Mouse (Mus musculus) hindbrain, postnatal 0 days (tissue): Measurements from ENCODE around the gene Nxph3. TPM values are rescaled to one million over a fixed set of nuclear protein-coding genes. Genes with fewer than 3 reads are reported as not detected.

ENCODE experiments used
- ATAC-seq: fragments of 200-750 bp; cut with Nextera tagmentation; 2 replicates; pipeline ENCODE4 v1.8.0; 2017; ENCODE audit warnings: mild to moderate bottlenecking, moderate TSS enrichment, moderate library complexity
- DNase-seq: peaks from one replicate; pipeline ENCODE4 v3.0.0-alpha.2; 2015; ENCODE audit warnings: low spot score
- H3K27ac ChIP-seq: fragments of 300-500 bp; sonication (generic); 2 replicates; pipeline ENCODE4 v1.5.1; 2014; ENCODE audit warnings: mild to moderate bottlenecking
- H3K27me3 ChIP-seq: fragments of 300-500 bp; sonication (generic); 2 replicates; pipeline ENCODE4 v1.6.1; 2014; ENCODE audit warnings: low read length, mixed read lengths; ENCODE audit not compliant: insufficient read depth
- H3K36me3 ChIP-seq: fragments of 300-500 bp; sonication (generic); 2 replicates; pipeline ENCODE4 v1.6.1; 2014; ENCODE audit warnings: low read length, mixed read lengths; ENCODE audit not compliant: insufficient read depth
- H3K4me1 ChIP-seq: fragments of 300-500 bp; sonication (generic); 2 replicates; pipeline ENCODE4 v1.6.1; 2014; ENCODE audit warnings: antibody characterized with exemption, low read length, mixed read lengths; ENCODE audit not compliant: insufficient read depth
- H3K4me2 ChIP-seq: fragments of 300-500 bp; sonication (generic); 2 replicates; pipeline ENCODE4 v1.6.1; 2014; ENCODE audit warnings: low read depth, mild to moderate bottlenecking, low read length, moderate library complexity, mixed read lengths
- H3K4me3 ChIP-seq: fragments of 300-500 bp; sonication (generic); 2 replicates; pipeline ENCODE4 v1.5.1; 2014; ENCODE audit warnings: low read length
- H3K9ac ChIP-seq: fragments of 300-500 bp; sonication (generic); replicated peaks from 2 replicates; pipeline ENCODE4 v1.6.1; 2014; ENCODE audit warnings: mild to moderate bottlenecking, low read length, moderate library complexity, mixed read lengths
- H3K9me3 ChIP-seq: fragments of 300-500 bp; sonication (generic); 2 replicates; pipeline ENCODE4 v1.6.1; 2016; ENCODE audit warnings: low read length, mixed read lengths
- CTCF ChIP-seq: IDR thresholded peaks from 2 replicates; pipeline ENCODE4 v1.5.1; 2016; ENCODE audit warnings: antibody characterized with exemption, control low read depth, low read depth
- WGBS: fragments of 180-500 bp; shearing (Covaris S2); extraction: QIAGEN DNeasy Blood & Tissue Kit; methylation state at CpG from one replicate; pipeline ENCODE4 v1.1.7; 2014; 5-methylcytosine and 5-hydroxymethylcytosine counted together
- polyA plus RNA-seq: library from polyadenylated mRNA; unstranded; fragments of >200 nt; fragmentation: Nextera tagmentation; extraction: Ambion mirVana; gene quantifications from 2 replicates; pipeline ENCODE4 v1.2.1, GENCODE M21; 2015
- total RNA-seq: library from RNA; depleted of rRNA; stranded (reverse); fragments of >200 nt; gene quantifications from 2 replicates; pipeline ENCODE4 v1.2.3, GENCODE M21; 2014

The Nxph3 gene
- total and polyA plus RNA-seq, 2 experiments from 2014 or later, result 3.7 to 21.4 TPM

DNA sequence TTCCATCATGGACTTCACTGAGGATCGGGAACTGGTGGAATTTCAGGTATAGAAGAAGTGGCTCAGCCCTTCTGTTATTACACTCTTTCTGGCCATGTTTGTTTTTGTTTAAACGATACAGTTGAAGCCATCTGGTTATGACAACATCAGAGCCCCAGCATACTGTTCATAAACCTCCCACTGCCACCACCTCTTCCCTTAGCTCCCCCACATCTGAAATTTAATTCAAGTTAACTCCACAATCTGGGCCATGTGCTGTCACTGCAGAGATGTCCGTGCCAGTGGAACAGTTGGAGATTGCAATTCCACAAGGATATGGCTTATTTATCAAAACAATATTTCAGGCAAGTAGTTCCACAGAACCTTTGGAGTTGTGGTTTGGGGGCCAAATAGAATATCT, 20.0 kb downstream of the Nxph3 start:
- WGBS, result 71% methylated on average over 3 of the region's 3 CpGs
- no peak overlapping the region for H3K4me3 ChIP-seq
- no peaks in the 10 kb centered on the region for H3K4me1 ChIP-seq
- no peaks in the 10 kb centered on the region for H3K27me3 ChIP-seq
- H3K9me3 ChIP-seq, result no peaks in the 10 kb centered on the region
- no peak for DNase-seq
- ATAC-seq, result no peak
- no peak overlapping the region for H3K27ac ChIP-seq
- H3K9ac ChIP-seq, result no peak overlapping the region
- no peak overlapping the region for H3K4me2 ChIP-seq
- TF ChIP-seq CTCF, result no peak
- peaks cover 17% of the 10 kb centered on the region; the same call in 1 of the 2 replicates for H3K36me3 ChIP-seq

DNA sequence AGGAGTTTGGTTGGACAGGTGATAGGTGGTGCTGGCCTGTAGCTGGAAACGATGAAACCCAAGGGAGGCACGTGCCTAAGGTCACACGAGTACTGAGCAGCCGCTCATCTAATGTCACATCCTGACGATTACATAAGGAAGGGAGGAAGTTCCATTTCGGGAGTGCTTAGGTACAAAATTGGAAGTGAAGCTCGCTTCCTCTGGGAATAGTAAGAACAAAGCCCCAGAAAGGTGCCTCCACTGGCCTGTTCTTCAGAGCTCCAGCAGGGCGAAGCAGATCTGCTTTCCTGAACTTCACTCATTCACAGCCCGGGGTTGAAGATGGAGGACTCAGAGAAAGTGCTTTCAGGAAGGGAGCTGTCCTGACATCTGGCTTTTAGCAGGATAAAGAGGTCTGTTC, 20.4 kb downstream of the Nxph3 start:
- Histone ChIP-seq H3K4me2 (no peak overlapping the region), H3K4me3 (no peak overlapping the region)
- no peak for ATAC-seq

GRCm38 (mm10) chr11:95493010-95493409, 21.4 kb downstream of the Nxph3 start:
- Histone ChIP-seq H3K9ac (no peak overlapping the region), H3K27me3 (no peaks in the 10 kb centered on the region), H3K27ac (0 out of 2 replicates have a peak overlapping the region, but pooled peaks have one; percentile 16), H3K4me3 (no peak overlapping the region), H3K9me3 (no peaks in the 10 kb centered on the region), H3K4me1 (no peaks in the 10 kb centered on the region), H3K36me3 (peaks cover 17% of the 10 kb centered on the region; the same call in 1 of the 2 replicates), H3K4me2 (no peak overlapping the region)
- no peak for TF ChIP-seq CTCF
- ATAC-seq (no peak), DNase-seq (no peak)
- WGBS, result 66% methylated on average over 4 of the region's 4 CpGs

More for the DNA sequence above, 20.4 kb downstream of the Nxph3 start:
- H3K36me3 ChIP-seq, result peaks cover 17% of the 10 kb centered on the region; the same call in 1 of the 2 replicates
- no peak for DNase-seq
- H3K4me1 ChIP-seq, result no peaks in the 10 kb centered on the region
- H3K27me3 ChIP-seq, result no peaks in the 10 kb centered on the region
- no peak for TF ChIP-seq CTCF
- no peak overlapping the region for H3K9ac ChIP-seq
- H3K27ac ChIP-seq, result no peak overlapping the region; the same call in 1 of the 2 replicates
- no peaks in the 10 kb centered on the region for H3K9me3 ChIP-seq
- 87% methylated on average over 9 of the region's 9 CpGs for WGBS

DNA sequence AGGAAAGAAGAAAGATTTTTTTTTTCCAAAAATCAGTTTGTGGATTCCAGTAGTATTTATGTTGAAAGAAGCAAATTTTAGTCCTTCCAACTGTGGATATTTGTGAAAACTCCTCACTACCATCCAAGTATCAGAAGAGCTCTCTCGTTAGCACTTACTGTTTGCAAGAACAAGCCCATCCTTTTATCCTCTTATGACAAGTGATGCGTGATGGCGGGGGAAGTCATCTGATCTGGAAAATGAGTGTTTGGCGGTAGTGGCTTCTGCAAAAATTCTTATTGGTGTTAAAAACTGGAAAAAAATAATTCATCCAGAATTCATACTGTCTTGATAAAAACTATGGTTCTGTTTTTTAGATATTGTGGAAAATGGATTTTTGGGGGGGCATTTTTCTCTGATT, 22.1 kb downstream of the Nxph3 start:
- Histone ChIP-seq H3K4me3 (no peak overlapping the region), H3K36me3 (peaks cover 18% of the 10 kb centered on the region; the same call in 1 of the 2 replicates)
- 56% methylated on average over 4 of the region's 4 CpGs for WGBS

GRCm38 (mm10) chr11:95490104-95490503, 24.3 kb downstream of the Nxph3 start:
- no peak overlapping the region for H3K4me3 ChIP-seq
- H3K27me3 ChIP-seq, result no peaks in the 10 kb centered on the region
- WGBS, result 91% methylated on average over 14 of the region's 14 CpGs
- no peak for TF ChIP-seq CTCF
- no peaks in the 10 kb centered on the region for H3K4me1 ChIP-seq
- DNase-seq, result no peak
- ATAC-seq, result no peak
- no peak overlapping the region for H3K27ac ChIP-seq
- no peak overlapping the region for H3K4me2 ChIP-seq
- no peaks in the 10 kb centered on the region for H3K9me3 ChIP-seq
- no peak overlapping the region for H3K9ac ChIP-seq
- H3K36me3 ChIP-seq, result peaks cover 31% of the 10 kb centered on the region; the same call in 1 of the 2 replicates

More for the DNA sequence above, 22.1 kb downstream of the Nxph3 start:
- Histone ChIP-seq H3K9me3 (no peaks in the 10 kb centered on the region), H3K9ac (no peak overlapping the region), H3K27ac (no peak overlapping the region), H3K4me2 (no peak overlapping the region), H3K4me1 (no peaks in the 10 kb centered on the region), H3K27me3 (no peaks in the 10 kb centered on the region)
- DNase-seq (no peak), ATAC-seq (no peak)
- TF ChIP-seq CTCF, result no peak

- Histone ChIP-seq H3K9ac (no peak overlapping the region), H3K4me2 (no peak overlapping the region), H3K9me3 (no peaks in the 10 kb centered on the region), H3K27ac (no peak overlapping the region), H3K36me3 (peaks cover 38% of the 10 kb centered on the region; the same call in 1 of the 2 replicates), H3K4me3 (no peak overlapping the region), H3K4me1 (no peaks in the 10 kb centered on the region), H3K27me3 (no peaks in the 10 kb centered on the region)
- WGBS, result 93% methylated on average over 2 of the region's 2 CpGs
- no peak for TF ChIP-seq CTCF
- DNase-seq (no peak), ATAC-seq (no peak)
Observed at GRCm38 (mm10) chr11:95487237-95487636, 27.1 kb downstream of the Nxph3 start.

- Histone ChIP-seq H3K36me3 (peaks cover 31% of the 10 kb centered on the region; the same call in 1 of the 2 replicates), H3K27me3 (no peaks in the 10 kb centered on the region), H3K27ac (no peak overlapping the region), H3K9ac (no peak overlapping the region), H3K9me3 (no peaks in the 10 kb centered on the region), H3K4me3 (no peak overlapping the region), H3K4me1 (no peaks in the 10 kb centered on the region), H3K4me2 (no peak overlapping the region)
- ATAC-seq, result no peak
- WGBS, result 93% methylated on average over 18 of the region's 18 CpGs
- DNase-seq, result no peak
- no peak for TF ChIP-seq CTCF
Observed at GRCm38 (mm10) chr11:95485634-95486033, 28.7 kb downstream of the Nxph3 start.
